Mouse (Mus musculus): ENCODE measurements around the gene Xpnpep1.

DNA sequence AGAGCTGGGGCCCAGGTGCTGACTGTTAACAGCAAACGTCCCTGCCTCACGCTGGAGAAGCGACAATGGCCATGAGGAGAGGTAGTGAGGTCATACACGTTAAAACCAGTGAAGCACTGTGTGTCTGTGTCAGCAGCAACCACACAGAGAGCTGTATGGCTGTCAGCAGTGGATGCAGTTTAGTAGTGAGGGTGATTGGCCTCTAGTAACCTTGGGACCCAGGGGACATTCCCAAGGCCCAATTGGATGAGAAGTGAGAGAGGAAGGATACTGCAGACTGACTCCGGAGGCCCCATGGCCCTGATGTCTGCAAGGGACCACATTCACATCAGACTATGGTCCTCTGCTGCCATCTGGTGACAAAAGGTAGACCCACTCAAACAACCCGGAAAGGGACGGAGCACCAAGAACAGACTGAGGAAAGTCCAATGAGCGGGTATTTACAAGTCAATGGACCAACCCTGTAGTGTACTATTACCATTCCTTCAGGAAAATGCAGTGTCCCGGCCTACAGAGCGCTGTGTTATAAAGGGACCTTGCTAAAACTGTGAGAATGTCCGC lies 47.1 kb downstream of the Xpnpep1 start:
- peak; percentile 34 for TF ChIP-seq CTCF (IDR thresholded peaks at IDR 0.05; ENCODE audit: insufficient read depth, low read length)
- TF ChIP-seq POLR2A (IDR thresholded peaks at IDR 0.05; ENCODE audit: borderline replicate concordance, extremely low read depth, low read depth, low read length) = no peak
